Mouse (Mus musculus) neural tube, embryonic 14.5 days (tissue): Measurements from ENCODE around the gene Patj. TPM values are rescaled to one million over a fixed set of nuclear protein-coding genes. Genes with fewer than 3 reads are reported as not detected.

Experiments used
- ATAC-seq: fragments of 200-750 bp; cut with Nextera tagmentation; 2 replicates; pipeline ENCODE4 v1.8.0; 2017; ENCODE audit warnings: low read depth, mild to moderate bottlenecking, moderate TSS enrichment, moderate library complexity
- H3K27ac ChIP-seq: fragments of 300-500 bp; sonication (generic); 2 replicates; pipeline ENCODE4 v1.5.1; 2014; ENCODE audit warnings: low read depth, mild to moderate bottlenecking, control low read depth, low read length, moderate library complexity, mixed read lengths
- H3K27me3 ChIP-seq: fragments of 300-500 bp; sonication (generic); 2 replicates; pipeline ENCODE4 v1.6.1; 2014; ENCODE audit warnings: low read length; ENCODE audit not compliant: control insufficient read depth, insufficient read depth
- H3K36me3 ChIP-seq: fragments of 300-500 bp; sonication (generic); 2 replicates; pipeline ENCODE4 v1.6.1; 2014; ENCODE audit warnings: low read length, mixed read lengths; ENCODE audit not compliant: control insufficient read depth, insufficient read depth
- H3K4me1 ChIP-seq: fragments of 300-500 bp; sonication (generic); 2 replicates; pipeline ENCODE4 v1.6.1; 2014; ENCODE audit warnings: low read length; ENCODE audit not compliant: control insufficient read depth, insufficient read depth
- H3K4me2 ChIP-seq: fragments of 300-500 bp; sonication (generic); 2 replicates; pipeline ENCODE4 v1.6.1; 2014; ENCODE audit warnings: mild to moderate bottlenecking, low read depth, low read length, control low read depth
- H3K4me3 ChIP-seq: fragments of 300-500 bp; sonication (generic); 2 replicates; pipeline ENCODE4 v1.5.1; 2014; ENCODE audit warnings: low read depth, low read length, control low read depth, mixed read lengths
- H3K9ac ChIP-seq: fragments of 300-500 bp; sonication (generic); replicated peaks from 2 replicates; pipeline ENCODE4 v1.6.1; 2014; ENCODE audit warnings: low read depth, mild to moderate bottlenecking, control low read depth, low read length, mixed read lengths
- H3K9me3 ChIP-seq: fragments of 300-500 bp; sonication (generic); 2 replicates; pipeline ENCODE4 v1.6.1; 2016; ENCODE audit warnings: low read length; ENCODE audit not compliant: control insufficient read depth
- WGBS: fragments of 180-500 bp; shearing (Covaris S2); extraction: QIAGEN DNeasy Blood & Tissue Kit; methylation state at CpG from one replicate; pipeline ENCODE4 v1.1.7; 2014; 5-methylcytosine and 5-hydroxymethylcytosine counted together
- polyA plus RNA-seq: library from polyadenylated mRNA; unstranded; fragments of >200 nt; fragmentation: Nextera tagmentation; extraction: Ambion mirVana; gene quantifications from 2 replicates; pipeline ENCODE4 v1.2.1, GENCODE M21; 2014

The Patj gene
- 7.5 and 7.7 TPM in 2 replicates for polyA plus RNA-seq

GRCm38 (mm10) chr4:98395690-98396437 is at the start of gene Patj:
Patj (plus strand) TSS chr4:98395785.
- WGBS, result 1% methylated on average over 66 of the region's 73 CpGs
- no peaks in the 10 kb centered on the region for H3K27me3 ChIP-seq

GRCm38 (mm10) chr4:98348580-98348979 is 47.0 kb upstream of the Patj start:
- WGBS, result 88% methylated on average over 5 of the region's 5 CpGs
- H3K27me3 ChIP-seq, result no peaks in the 10 kb centered on the region

More at GRCm38 (mm10) chr4:98395690-98396437, at the start of gene Patj:
- ATAC-seq, result peak; percentile 88
- Histone ChIP-seq H3K4me3 (peak within 1 kb of the TSS; percentile 83), H3K9ac (peak within 1 kb of the TSS; percentile 99), H3K9me3 (no peaks in the 10 kb centered on the region), H3K4me2 (peak within 1 kb of the TSS; percentile 90), H3K4me1 (0 out of 2 replicates have a peak, but pooled peaks cover 7% of the 10 kb centered on the region), H3K36me3 (no peaks in the 10 kb centered on the region), H3K27ac (peak within 1 kb of the TSS; percentile 84)

GRCm38 (mm10) chr4:98358034-98358809 is 37.4 kb upstream of the Patj start:
- Histone ChIP-seq H3K9ac (no peak overlapping the region), H3K4me1 (no peaks in the 10 kb centered on the region), H3K9me3 (no peaks in the 10 kb centered on the region), H3K27me3 (no peaks in the 10 kb centered on the region), H3K4me2 (no peak overlapping the region), H3K36me3 (peaks cover 3% of the 10 kb centered on the region; the same call in 1 of the 2 replicates), H3K4me3 (no peak overlapping the region), H3K27ac (no peak overlapping the region)
- no peak for ATAC-seq
- WGBS, result 84% methylated on average over 9 of the region's 9 CpGs

More at GRCm38 (mm10) chr4:98348580-98348979, 47.0 kb upstream of the Patj start:
- Histone ChIP-seq H3K9ac (no peak overlapping the region), H3K4me1 (no peaks in the 10 kb centered on the region), H3K9me3 (no peaks in the 10 kb centered on the region), H3K4me3 (no peak overlapping the region), H3K36me3 (no peaks in the 10 kb centered on the region), H3K27ac (no peak overlapping the region), H3K4me2 (no peak overlapping the region)
- ATAC-seq, result no peak

GRCm38 (mm10) chr4:98375401-98375800 is 20.2 kb upstream of the Patj start:
- no peak overlapping the region for H3K27ac ChIP-seq
- no peak overlapping the region for H3K4me3 ChIP-seq
- WGBS, result 61% methylated on average over 4 of the region's 4 CpGs
- no peaks in the 10 kb centered on the region for H3K27me3 ChIP-seq
- no peak overlapping the region for H3K4me2 ChIP-seq
- no peaks in the 10 kb centered on the region for H3K36me3 ChIP-seq
- no peaks in the 10 kb centered on the region for H3K9me3 ChIP-seq
- no peak overlapping the region for H3K9ac ChIP-seq
- ATAC-seq, result no peak
- H3K4me1 ChIP-seq, result no peaks in the 10 kb centered on the region

- H3K4me1 ChIP-seq, result peaks cover 4% of the 10 kb centered on the region
- whole genome bisulfite sequencing, result 90% methylated on average over 2 of the region's 2 CpGs
These were observed 18.6 kb upstream of the Patj start for GRCm38 (mm10) chr4:98376943-98377342.

GRCm38 (mm10) chr4:98382716-98383424 is 12.7 kb upstream of the Patj start, which contains the start of gene Tm2d1:
Tm2d1 (minus strand) TSS chr4:98383306.
- H3K9ac ChIP-seq, result peak within 1 kb of the TSS; percentile 97
- no peaks in the 10 kb centered on the region for H3K36me3 ChIP-seq
- no peaks in the 10 kb centered on the region for H3K9me3 ChIP-seq
- H3K27me3 ChIP-seq, result no peaks in the 10 kb centered on the region
- ATAC-seq, result peak; percentile 98
- WGBS, result under 1% methylated on average over 46 of the region's 46 CpGs
- H3K4me3 ChIP-seq, result peak within 1 kb of the TSS; percentile 86
- peaks cover 9% of the 10 kb centered on the region for H3K4me1 ChIP-seq
- peak within 1 kb of the TSS; percentile 55 for H3K4me2 ChIP-seq
- no peak within 1 kb of the TSS for H3K27ac ChIP-seq

More at GRCm38 (mm10) chr4:98376943-98377342, 18.6 kb upstream of the Patj start:
- Histone ChIP-seq H3K4me3 (no peak overlapping the region), H3K9ac (no peak overlapping the region), H3K9me3 (no peaks in the 10 kb centered on the region), H3K4me2 (no peak overlapping the region), H3K27me3 (no peaks in the 10 kb centered on the region), H3K27ac (no peak overlapping the region), H3K36me3 (no peaks in the 10 kb centered on the region)
- no peak for ATAC-seq

GRCm38 (mm10) chr4:98385036-98385435 is 10.5 kb upstream of the Patj start:
- ATAC-seq, result no peak
- Histone ChIP-seq H3K4me3 (no peak overlapping the region), H3K27me3 (no peaks in the 10 kb centered on the region), H3K9me3 (no peaks in the 10 kb centered on the region), H3K4me1 (peaks cover 9% of the 10 kb centered on the region), H3K4me2 (no peak overlapping the region), H3K9ac (no peak overlapping the region), H3K27ac (no peak overlapping the region), H3K36me3 (no peaks in the 10 kb centered on the region)
- 54% methylated on average over 5 of the region's 5 CpGs for WGBS

- peak; percentile 45 for ATAC-seq
These were observed 267 bp upstream of the Patj start for GRCm38 (mm10) chr4:98395346-98395689.

More at GRCm38 (mm10) chr4:98395346-98395689, 267 bp upstream of the Patj start:
- Histone ChIP-seq H3K4me1 (0 out of 2 replicates have a peak, but pooled peaks cover 7% of the 10 kb centered on the region), H3K9ac (peak overlapping the region; percentile 99), H3K36me3 (no peaks in the 10 kb centered on the region), H3K4me2 (peak overlapping the region; percentile 90), H3K27me3 (no peaks in the 10 kb centered on the region), H3K27ac (peak overlapping the region; percentile 84), H3K4me3 (peak overlapping the region; percentile 83), H3K9me3 (no peaks in the 10 kb centered on the region)
- WGBS, result 3% methylated on average over 7 of the region's 7 CpGs
